Mouse (Mus musculus) G1E (cell line): Measurements from ENCODE around the gene Arpc1a. TPM values are rescaled to one million over a fixed set of nuclear protein-coding genes. Genes with fewer than 3 reads are reported as not detected.

ENCODE experiments used
- ATAC-seq: 2 replicates; pipeline ENCODE4 v1.8.0; 2016; ENCODE audit warnings: mild to moderate bottlenecking; ENCODE audit not compliant: insufficient number of reproducible peaks, poor library complexity, low FRiP score, severe bottlenecking; ENCODE audit errors: extremely low read depth
- DNase-seq: peaks from one replicate; pipeline ENCODE4 v3.0.0; 2012; ENCODE audit warnings: low spot score
- H3K27me3 ChIP-seq: 2 replicates; pipeline ENCODE4 v1.6.1; 2012; ENCODE audit warnings: mild to moderate bottlenecking, low read length, inconsistent platforms; ENCODE audit not compliant: insufficient read depth
- H3K36me3 ChIP-seq: replicated peaks from 2 replicates; pipeline ENCODE3; 2012; ENCODE audit warnings: mild to moderate bottlenecking, inconsistent platforms
- H3K4me1 ChIP-seq: 2 replicates; pipeline ENCODE4 v1.6.1; 2012; ENCODE audit warnings: low read depth, low read length, inconsistent platforms, mixed read lengths; ENCODE audit not compliant: insufficient read depth
- H3K4me3 ChIP-seq: 2 replicates; pipeline ENCODE4 v1.5.1; 2012; ENCODE audit warnings: low read depth, mild to moderate bottlenecking, inconsistent platforms, low read length, moderate library complexity, mixed read lengths
- H3K9me3 ChIP-seq: replicated peaks from 2 replicates; pipeline ENCODE4 v1.6.1; 2012; ENCODE audit warnings: inconsistent platforms
- CTCF ChIP-seq: IDR thresholded peaks from 2 replicates; pipeline ENCODE4 v1.5.1; 2012; ENCODE audit warnings: low read depth, low read length, inconsistent platforms, mixed read lengths
- GATA1 ChIP-seq: IDR thresholded peaks from 2 replicates; pipeline ENCODE4 v1.6.1; 2012; ENCODE audit warnings: borderline replicate concordance, low read length, inconsistent platforms, mixed read lengths
- GATA2 ChIP-seq: IDR thresholded peaks from 2 replicates; pipeline ENCODE4 v1.6.1; 2012; ENCODE audit warnings: low read depth, low read length, inconsistent platforms, borderline replicate concordance
- POLR2AphosphoS5 ChIP-seq: IDR thresholded peaks from 2 replicates; pipeline ENCODE4 v1.6.1; 2012; ENCODE audit warnings: low read depth, low read length, inconsistent platforms; ENCODE audit not compliant: insufficient replicate concordance
- TAL1 ChIP-seq: conservative IDR thresholded peaks from 2 replicates; pipeline ENCODE4 v1.6.1; 2012; ENCODE audit warnings: low read depth, low read length, inconsistent platforms, mixed read lengths
- polyA plus RNA-seq: library from polyadenylated mRNA; stranded (reverse); fragments of >175 nt; gene quantifications from 2 replicates; pipeline ENCODE4 v1.2.3, GENCODE M21; 2012
- total RNA-seq, 2 experiments: library from RNA; stranded (forward) in 1 of 2; stranded (reverse) in 1 of 2; fragments of 200-1000 nt in 1 of 2; fragments of >200 nt in 1 of 2; fragmentation: Nextera tagmentation in 1 of 2; gene quantifications; 2 replicates each; pipeline ENCODE4 v1.2.3; 2014 to 2017

The Arpc1a gene
- total and polyA plus RNA-seq, 3 experiments = 56.4 to 125 (median 77.0) TPM

DNA sequence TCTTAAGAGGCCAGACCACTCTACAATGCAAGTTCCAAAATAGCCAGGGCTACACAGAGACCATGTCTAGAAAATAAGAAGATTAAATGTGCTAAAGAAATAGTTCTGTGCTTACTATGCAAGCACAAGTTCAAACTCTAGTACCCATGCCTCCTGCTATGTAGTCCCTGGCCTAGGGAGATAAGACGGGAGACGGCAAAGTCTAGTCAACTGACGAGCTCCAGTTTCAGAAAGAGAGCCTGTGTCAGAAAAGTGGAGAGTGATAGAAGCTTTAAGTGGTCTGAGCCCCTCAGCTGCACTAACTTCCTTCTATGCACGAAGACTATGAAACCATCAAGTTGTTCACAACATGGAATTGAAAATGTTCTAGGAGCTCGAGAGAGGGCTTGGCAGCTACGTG, 65.7 kb downstream of the Arpc1a start:
- no peaks in the 10 kb centered on the region for H3K9me3 ChIP-seq
- no peaks in the 10 kb centered on the region for H3K27me3 ChIP-seq
- H3K4me1 ChIP-seq = peaks cover 30% of the 10 kb centered on the region
- H3K4me3 ChIP-seq = no peak overlapping the region
- H3K36me3 ChIP-seq = peaks cover 100% of the 10 kb centered on the region
- no peak; the same call in 1 of the 2 replicates for ATAC-seq
- TF ChIP-seq GATA1 = no peak
- TF ChIP-seq CTCF = no peak
- TF ChIP-seq TAL1 = no peak
- no peak for TF ChIP-seq GATA2
- TF ChIP-seq POLR2AphosphoS5 = no peak; the same call in 1 of the 2 replicates
- no peak for DNase-seq

DNA sequence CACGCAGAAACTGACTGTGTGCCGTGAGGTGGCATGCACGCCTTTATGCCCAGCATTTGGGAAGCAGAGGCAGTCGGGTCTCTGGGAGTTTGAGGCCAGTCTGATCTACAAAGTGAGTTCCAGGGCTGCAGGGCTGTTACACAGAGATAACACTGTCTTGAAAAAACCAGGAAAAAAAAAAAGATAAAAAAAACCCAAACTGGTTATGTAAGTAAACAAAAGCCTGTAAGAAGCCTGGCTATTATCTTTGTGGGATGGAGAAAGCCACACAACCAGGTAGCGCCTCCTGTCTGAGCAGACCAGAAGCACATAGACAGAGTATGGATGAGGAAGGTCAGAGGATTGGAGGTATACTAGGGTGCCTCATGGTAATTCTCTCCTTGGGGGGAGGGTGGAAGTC, 69.1 kb downstream of the Arpc1a start:
- no peak overlapping the region for H3K4me3 ChIP-seq
- H3K27me3 ChIP-seq = no peaks in the 10 kb centered on the region
- H3K9me3 ChIP-seq = no peaks in the 10 kb centered on the region
- peaks cover 93% of the 10 kb centered on the region for H3K36me3 ChIP-seq
- TF ChIP-seq GATA2 = no peak
- no peak for TF ChIP-seq TAL1
- TF ChIP-seq CTCF = no peak
- TF ChIP-seq GATA1 = no peak
- TF ChIP-seq POLR2AphosphoS5 = no peak
- no peak for DNase-seq
- peaks cover 27% of the 10 kb centered on the region for H3K4me1 ChIP-seq
- no peak for ATAC-seq

Other genes starting within 250 kb of the Arpc1a start
- gene Smurf1, start 118.0 kb upstream of the Arpc1a start, total RNA-seq (2014; fragmentation: Nextera tagmentation) = 1.3 and 1.7 TPM in 2 replicates
- gene Smurf1, start 118.0 kb upstream of the Arpc1a start, total RNA-seq (2017) = 1.9 and 4.1 TPM in 2 replicates
- gene Smurf1, start 118.0 kb upstream of the Arpc1a start, polyA plus RNA-seq = 2.0 and 2.1 TPM in 2 replicates
- not detected in 2 replicates for gene Gm4871, start 51.1 kb upstream of the Arpc1a start, total RNA-seq (2014; fragmentation: Nextera tagmentation)
- not detected in 2 replicates for gene Gm4871, start 51.1 kb upstream of the Arpc1a start, total RNA-seq (2017)
- not detected in 2 replicates for gene Gm4871, start 51.1 kb upstream of the Arpc1a start, polyA plus RNA-seq
- gene 1700018F24Rik, start 40.8 kb upstream of the Arpc1a start, total RNA-seq (2014; fragmentation: Nextera tagmentation) = not detected in 2 replicates
- gene 1700018F24Rik, start 40.8 kb upstream of the Arpc1a start, total RNA-seq (2017) = not detected in 2 replicates
- not detected in 2 replicates for gene 1700018F24Rik, start 40.8 kb upstream of the Arpc1a start, polyA plus RNA-seq
- not detected in 2 replicates for gene Kpna7, start 200 bp downstream of the Arpc1a start, total RNA-seq (2014; fragmentation: Nextera tagmentation)
- gene Kpna7, start 200 bp downstream of the Arpc1a start, total RNA-seq (2017) = not detected in 2 replicates
- gene Kpna7, start 200 bp downstream of the Arpc1a start, polyA plus RNA-seq = not detected in 2 replicates
- gene Arpc1b, start 30.4 kb downstream of the Arpc1a start, total RNA-seq (2014; fragmentation: Nextera tagmentation) = 226 and 347 TPM in 2 replicates
- 230 and 290 TPM in 2 replicates for gene Arpc1b, start 30.4 kb downstream of the Arpc1a start, total RNA-seq (2017)
- 2,252 and 2,780 TPM in 2 replicates for gene Arpc1b, start 30.4 kb downstream of the Arpc1a start, polyA plus RNA-seq
- 95.0 and 112 TPM in 2 replicates for gene Pdap1, start 56.4 kb downstream of the Arpc1a start, total RNA-seq (2014; fragmentation: Nextera tagmentation)
- gene Pdap1, start 56.4 kb downstream of the Arpc1a start, total RNA-seq (2017) = 72.7 and 82.5 TPM in 2 replicates
- 173 and 217 TPM in 2 replicates for gene Pdap1, start 56.4 kb downstream of the Arpc1a start, polyA plus RNA-seq
- 116 and 155 TPM in 2 replicates for gene Bud31, start 56.5 kb downstream of the Arpc1a start, total RNA-seq (2014; fragmentation: Nextera tagmentation)
- gene Bud31, start 56.5 kb downstream of the Arpc1a start, total RNA-seq (2017) = 287 and 292 TPM in 2 replicates
- 5.7 and 8.7 TPM in 2 replicates for gene Bud31, start 56.5 kb downstream of the Arpc1a start, polyA plus RNA-seq
- gene Ptcd1, start 83.3 kb downstream of the Arpc1a start, total RNA-seq (2014; fragmentation: Nextera tagmentation) = 8.2 and 16.4 TPM in 2 replicates
- 10.9 and 12.1 TPM in 2 replicates for gene Ptcd1, start 83.3 kb downstream of the Arpc1a start, total RNA-seq (2017)
- 17.1 and 18.4 TPM in 2 replicates for gene Ptcd1, start 83.3 kb downstream of the Arpc1a start, polyA plus RNA-seq
- gene Cpsf4, start 83.4 kb downstream of the Arpc1a start, total RNA-seq (2014; fragmentation: Nextera tagmentation) = 44.3 and 55.4 TPM in 2 replicates
- 67.6 and 71.2 TPM in 2 replicates for gene Cpsf4, start 83.4 kb downstream of the Arpc1a start, total RNA-seq (2017)
- gene Cpsf4, start 83.4 kb downstream of the Arpc1a start, polyA plus RNA-seq = 89.8 and 90.0 TPM in 2 replicates
- 133 and 170 TPM in 2 replicates for gene Atp5j2, start 108.2 kb downstream of the Arpc1a start, total RNA-seq (2014; fragmentation: Nextera tagmentation)
- gene Atp5j2, start 108.2 kb downstream of the Arpc1a start, total RNA-seq (2017) = 257 and 304 TPM in 2 replicates
- 21.5 and 61.1 TPM in 2 replicates for gene Atp5j2, start 108.2 kb downstream of the Arpc1a start, polyA plus RNA-seq
- gene Zkscan14, start 118.0 kb downstream of the Arpc1a start, total RNA-seq (2014; fragmentation: Nextera tagmentation) = 9.6 and 9.9 TPM in 2 replicates
- gene Zkscan14, start 118.0 kb downstream of the Arpc1a start, total RNA-seq (2017) = 21.3 and 22.2 TPM in 2 replicates
- gene Zkscan14, start 118.0 kb downstream of the Arpc1a start, polyA plus RNA-seq = 2.9 and 3.6 TPM in 2 replicates
- gene Zkscan5, start 120.7 kb downstream of the Arpc1a start, total RNA-seq (2014; fragmentation: Nextera tagmentation) = 13.7 and 14.6 TPM in 2 replicates
- gene Zkscan5, start 120.7 kb downstream of the Arpc1a start, total RNA-seq (2017) = 9.2 and 10.4 TPM in 2 replicates
- gene Zkscan5, start 120.7 kb downstream of the Arpc1a start, polyA plus RNA-seq = 1.3 and 2.8 TPM in 2 replicates
- 124 and 145 TPM in 2 replicates for gene Zfp655, start 147.9 kb downstream of the Arpc1a start, total RNA-seq (2014; fragmentation: Nextera tagmentation)
- 92.8 and 101 TPM in 2 replicates for gene Zfp655, start 147.9 kb downstream of the Arpc1a start, total RNA-seq (2017)
- gene Zfp655, start 147.9 kb downstream of the Arpc1a start, polyA plus RNA-seq = 25.1 and 32.6 TPM in 2 replicates
- 23.7 and 33.2 TPM in 2 replicates for gene Zscan25, start 196.7 kb downstream of the Arpc1a start, total RNA-seq (2014; fragmentation: Nextera tagmentation)
- 9.2 and 10.0 TPM in 2 replicates for gene Zscan25, start 196.7 kb downstream of the Arpc1a start, total RNA-seq (2017)
- 34.7 and 44.8 TPM in 2 replicates for gene Zscan25, start 196.7 kb downstream of the Arpc1a start, polyA plus RNA-seq